In genomic region chr2:76929718-76930117, GRCm38 (mm10) we compare ENCODE assay signal across 9 mouse cellular contexts. TPM values are rescaled to one million over a fixed set of nuclear protein-coding genes. Genes with fewer than 3 reads are reported as not detected.
DNase-seq lines count a peak whose midpoint lies in the region; ATAC-seq and TF ChIP-seq lines count a peak whose summit lies in the region.
"Had no signal": no experiment of that assay in that cellular context is flagged by ENCODE, and none has a peak within 500 bp of the region (broad histone marks: within the 10 kb centered on the region; RNA-seq: fewer than 3 reads in every experiment).

No protein-coding gene starts in this region.

- H3K9ac ChIP-seq in forebrain, embryonic 13.5 days = no peak overlapping the region
- no peak overlapping the region for H3K9ac ChIP-seq in kidney, embryonic 15.5 days
- H3K9ac ChIP-seq in limb, embryonic 11.5 days (ENCODE audit: low read length) = no peak overlapping the region
- H3K9ac ChIP-seq: neural tube, embryonic 12.5 days had no signal

- H3K9me3 ChIP-seq in forebrain, embryonic 13.5 days (replicated peaks) = no peaks in the 10 kb centered on the region
- H3K9me3 ChIP-seq in kidney, embryonic 15.5 days (replicated peaks) = no peaks in the 10 kb centered on the region
- H3K9me3 ChIP-seq in limb, embryonic 11.5 days (ENCODE audit: control insufficient read depth, low read length) = no peaks in the 10 kb centered on the region
- H3K9me3 ChIP-seq: neural tube, embryonic 12.5 days had no signal

- peak; percentile 78; the same call in 1 of the 2 replicates for TF ChIP-seq CTCF in brain, embryonic 14.5 days (IDR thresholded peaks at IDR 0.05; ENCODE audit: borderline replicate concordance, extremely low read depth, insufficient read depth, insufficient read length)

- no peak overlapping the region for H3K4me2 ChIP-seq in forebrain, embryonic 13.5 days
- no peak overlapping the region for H3K4me2 ChIP-seq in kidney, embryonic 15.5 days
- no peak overlapping the region for H3K4me2 ChIP-seq in limb, embryonic 11.5 days (ENCODE audit: low read depth, severe bottlenecking)
- H3K4me2 ChIP-seq: neural tube, embryonic 12.5 days had no signal

- no peaks in the 10 kb centered on the region for H3K36me3 ChIP-seq in forebrain, embryonic 13.5 days (ENCODE audit: poor library complexity, severe bottlenecking)
- no peaks in the 10 kb centered on the region for H3K36me3 ChIP-seq in kidney, embryonic 15.5 days
- H3K36me3 ChIP-seq in limb, embryonic 11.5 days (ENCODE audit: control insufficient read depth, insufficient read depth, low read length) = no peaks in the 10 kb centered on the region
- H3K36me3 ChIP-seq: neural tube, embryonic 12.5 days had no signal

- ATAC-seq in forebrain, embryonic 13.5 days = peak; percentile 48
- 0 out of 2 replicates have a peak, but pooled peaks have one; percentile 4 for ATAC-seq in kidney, embryonic 15.5 days (replicated peaks; ENCODE audit: low FRiP score)
- no peak for ATAC-seq in limb, embryonic 11.5 days (ENCODE audit: insufficient number of reproducible peaks, low FRiP score, low TSS enrichment, low read depth)

- no peak for TF ChIP-seq POLR2A in brain, embryonic 14.5 days (IDR thresholded peaks at IDR 0.05; ENCODE audit: borderline replicate concordance, extremely low read depth, insufficient read depth, insufficient read length, poor library complexity, severe bottlenecking)

- H3K4me1 ChIP-seq in forebrain, embryonic 13.5 days = no peaks in the 10 kb centered on the region
- H3K4me1 ChIP-seq in kidney, embryonic 15.5 days = no peaks in the 10 kb centered on the region
- H3K4me1 ChIP-seq in limb, embryonic 11.5 days (ENCODE audit: control insufficient read depth, insufficient read depth, low read length) = no peaks in the 10 kb centered on the region
- H3K4me1 ChIP-seq: neural tube, embryonic 12.5 days had no signal

- no peaks in the 10 kb centered on the region for H3K27me3 ChIP-seq in forebrain, embryonic 13.5 days
- H3K27me3 ChIP-seq in kidney, embryonic 15.5 days = no peaks in the 10 kb centered on the region
- H3K27me3 ChIP-seq in limb, embryonic 11.5 days (ENCODE audit: control insufficient read depth, insufficient read depth, low read length) = no peaks in the 10 kb centered on the region
- H3K27me3 ChIP-seq: neural tube, embryonic 12.5 days had no signal

- 1% methylated on average over 2 of the region's 2 CpGs for WGBS in forebrain, embryonic 13.5 days
- under 1% methylated on average over 2 of the region's 2 CpGs for WGBS in kidney, embryonic 15.5 days
- WGBS in limb, embryonic 11.5 days = 8% methylated on average over 2 of the region's 2 CpGs

- DNase-seq in thymus, postnatal 0 days (ENCODE audit: low spot score) = peak; percentile 53
- no peak for DNase-seq in thymus, postnatal 36 days
- peak; percentile 90 for DNase-seq in brain, embryonic 14.5 days (ENCODE audit: low read depth)
- DNase-seq in limb, embryonic 11.5 days (ENCODE audit: low spot score) = peak; percentile 79
- DNase-seq in retina, postnatal 1 day = peak; percentile 79
- DNase-seq in spleen, postnatal 14 days (ENCODE audit: low spot score in 2 of 2) = no peak

- no peak overlapping the region for H3K27ac ChIP-seq in forebrain, embryonic 13.5 days
- no peak overlapping the region for H3K27ac ChIP-seq in kidney, embryonic 15.5 days
- no peak overlapping the region for H3K27ac ChIP-seq in limb, embryonic 11.5 days (replicated peaks; ENCODE audit: low read depth, low read length)
- H3K27ac ChIP-seq: neural tube, embryonic 12.5 days had no signal

- no peak overlapping the region for H3K4me3 ChIP-seq in forebrain, embryonic 13.5 days
- H3K4me3 ChIP-seq in kidney, embryonic 15.5 days (replicated peaks) = no peak overlapping the region
- H3K4me3 ChIP-seq in limb, embryonic 11.5 days (ENCODE audit: low read depth, low read length) = no peak overlapping the region
- H3K4me3 ChIP-seq: neural tube, embryonic 12.5 days had no signal

RNA-seq across cellular contexts. Expression of gene Ttn, which starts 52.6 kb away (rescaled TPM):
- 1.3 TPM in 2 replicates for polyA plus RNA-seq in thymus, postnatal 0 days (2015; fragmentation: Nextera tagmentation; extraction: Ambion mirVana)
- 0.14 and 0.22 TPM in 2 replicates for polyA plus RNA-seq in brain, embryonic 14.5 days (2012; rRNA removed)
- polyA plus RNA-seq in forebrain, embryonic 13.5 days (2015; fragmentation: Nextera tagmentation; extraction: Ambion mirVana) = 0.29 and 0.40 TPM in 2 replicates
- 9.5 and 15.2 TPM in 2 replicates for polyA plus RNA-seq in kidney, embryonic 15.5 days (2015; fragmentation: Nextera tagmentation; extraction: Ambion mirVana)
- 6.3 and 7.1 TPM in 2 replicates for polyA plus RNA-seq in limb, embryonic 11.5 days (2014; fragmentation: Nextera tagmentation; extraction: Ambion mirVana)

Comparison
In these comparisons a context has a peak if more than half of its experiments do, and no peak if none do; other contexts are left out.
1. DNase-seq: peak in thymus, postnatal 0 days (single experiment), brain, embryonic 14.5 days (single experiment), limb, embryonic 11.5 days (single experiment) and retina, postnatal 1 day (single experiment); none in thymus, postnatal 36 days (0 of 2) and spleen, postnatal 14 days (0 of 2).